Mouse (Mus musculus): Measurements from ENCODE around the gene Rbm15b.

Gene Rbm15b

DNA sequence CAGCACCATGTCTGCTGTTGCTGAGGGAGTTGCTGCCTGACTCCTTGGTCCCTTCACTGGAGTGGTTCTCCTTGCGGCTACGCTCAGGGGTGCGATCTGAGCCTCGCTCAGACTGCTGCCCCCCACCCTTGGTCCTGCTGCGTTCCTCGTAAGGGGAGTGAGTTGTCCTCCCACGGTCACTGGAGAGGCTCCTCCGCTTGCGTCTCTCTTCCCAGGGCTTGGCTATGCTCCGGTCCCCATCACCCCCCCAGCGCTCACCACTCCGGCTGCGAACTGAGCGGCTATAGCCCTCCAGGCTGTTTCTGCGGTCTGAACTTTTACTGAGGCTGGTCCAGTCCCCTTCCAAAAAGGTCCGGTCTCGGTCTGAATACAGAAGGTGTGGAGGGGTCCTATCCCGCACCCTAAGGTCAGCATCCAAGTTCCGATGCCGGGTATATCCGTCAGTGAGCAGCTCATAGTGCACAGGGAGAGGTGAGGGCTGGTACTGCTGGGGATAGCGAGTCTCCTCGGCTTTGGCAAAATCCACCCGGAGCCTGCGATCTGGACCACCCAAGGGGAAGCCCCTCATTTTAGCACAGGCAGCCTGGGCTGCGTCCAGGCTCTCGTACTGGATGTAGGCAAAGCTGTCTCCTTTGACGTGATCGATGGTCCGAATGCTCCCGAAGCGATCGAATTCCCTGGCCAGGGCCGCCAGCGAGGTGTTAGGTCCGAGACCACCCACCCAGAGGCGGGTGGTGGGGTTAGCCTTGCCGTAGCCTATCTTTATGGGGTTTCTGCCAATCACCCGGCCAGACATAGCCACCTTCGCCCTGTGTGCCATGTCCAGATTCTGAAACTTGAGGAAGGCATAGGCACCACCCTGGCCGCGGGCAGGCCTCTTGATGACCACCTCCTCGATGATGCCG lies 2.0 kb downstream of the Rbm15b start:
- DNase-seq (ENCODE audit: low read depth): no peak

DNA sequence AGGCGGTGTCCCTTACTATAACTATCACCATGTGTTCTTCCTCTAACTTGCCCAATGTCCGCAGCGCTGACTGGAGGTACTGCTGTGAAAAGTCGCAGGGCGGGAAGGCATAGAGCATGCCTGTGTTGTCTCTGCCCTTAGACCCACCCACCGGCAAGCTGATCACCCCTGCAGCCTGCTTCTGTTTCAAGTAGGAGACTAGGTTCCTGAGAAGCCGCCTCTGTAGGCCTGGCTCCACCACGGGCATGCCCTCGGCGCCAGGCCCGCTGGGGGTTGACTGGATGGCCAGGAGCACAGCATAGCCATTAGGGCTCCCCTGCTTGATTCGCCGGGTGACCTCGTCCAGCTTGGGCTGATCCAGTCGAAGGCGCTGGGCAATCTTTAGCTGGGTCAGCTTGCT lies 2.9 kb downstream of the Rbm15b start:
- DNase-seq (ENCODE audit: low read depth): no peak

DNA sequence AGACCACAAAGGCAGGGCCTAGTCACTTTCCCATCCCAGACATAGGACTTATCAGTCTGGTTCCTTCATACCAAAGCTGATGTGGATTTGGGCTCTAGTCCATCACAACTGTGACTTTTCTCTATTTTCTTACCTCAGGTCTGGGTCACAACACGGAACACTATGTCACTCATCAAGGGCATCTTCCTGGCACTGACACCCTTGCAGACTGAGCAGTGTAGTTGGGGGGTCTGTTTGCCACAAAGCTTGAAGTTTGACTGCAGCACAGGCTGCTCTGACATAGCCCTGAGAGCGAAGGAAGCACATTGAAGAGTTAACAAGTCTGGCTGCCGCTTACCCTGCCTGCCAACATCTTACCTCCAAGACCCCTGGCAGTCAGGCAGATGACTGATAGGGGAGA lies 4.1 kb downstream of the Rbm15b start:
- no peak for DNase-seq (ENCODE audit: low read depth)

DNA sequence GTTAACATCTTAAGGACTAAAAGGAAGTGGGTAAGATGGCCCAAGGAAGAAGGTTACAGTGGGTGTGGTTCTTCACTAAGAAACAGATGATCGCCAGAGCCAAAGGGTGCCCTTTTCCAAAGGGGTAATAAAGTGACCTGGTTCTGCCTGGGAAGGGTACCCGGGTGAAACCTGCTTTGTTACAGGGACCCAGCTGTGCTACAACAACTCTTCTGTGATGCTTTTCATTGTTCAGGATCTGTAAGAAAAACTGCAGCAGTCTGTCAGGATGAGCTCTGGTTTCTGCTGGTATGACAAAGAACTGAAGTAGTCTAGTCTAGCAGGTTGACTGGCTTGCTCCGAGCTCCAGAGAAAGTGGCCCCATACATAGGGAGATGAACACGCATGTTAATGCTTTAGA lies 5.1 kb downstream of the Rbm15b start:
- no peak for DNase-seq (ENCODE audit: low read depth)

DNA sequence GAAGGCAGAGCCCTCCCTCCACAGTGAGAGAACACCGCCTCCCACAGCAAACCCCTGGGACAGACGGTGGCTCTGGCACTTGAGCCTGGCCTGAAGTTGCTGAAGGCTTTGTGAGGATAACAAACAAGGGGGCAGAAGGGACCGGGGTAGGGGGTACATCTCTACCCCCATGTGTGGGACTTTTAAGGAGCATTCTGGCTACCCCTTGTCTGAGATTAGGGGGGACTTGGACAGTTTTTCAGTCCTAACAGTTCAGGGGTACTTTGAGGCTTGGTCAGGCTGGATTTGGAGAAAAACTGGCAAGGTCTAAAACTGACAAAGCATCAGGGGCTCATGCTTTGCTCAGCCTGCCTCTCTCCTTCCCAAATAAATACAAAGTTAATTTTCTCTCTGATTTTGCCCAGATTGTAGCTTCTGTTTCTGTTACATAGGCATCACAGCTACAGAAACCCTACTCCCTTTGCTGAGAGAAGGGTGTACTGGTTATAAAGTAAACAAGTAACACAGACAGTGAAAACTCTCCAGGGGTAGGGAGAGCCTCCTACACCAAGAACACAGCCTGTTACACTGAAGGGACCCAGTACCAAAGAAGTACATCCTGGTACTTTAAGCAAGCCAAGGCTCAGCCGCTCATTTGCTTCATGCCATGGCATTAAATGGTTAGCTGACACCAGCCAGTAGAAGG lies 6.0 kb downstream of the Rbm15b start:
- no peak for DNase-seq (ENCODE audit: low read depth)

DNA sequence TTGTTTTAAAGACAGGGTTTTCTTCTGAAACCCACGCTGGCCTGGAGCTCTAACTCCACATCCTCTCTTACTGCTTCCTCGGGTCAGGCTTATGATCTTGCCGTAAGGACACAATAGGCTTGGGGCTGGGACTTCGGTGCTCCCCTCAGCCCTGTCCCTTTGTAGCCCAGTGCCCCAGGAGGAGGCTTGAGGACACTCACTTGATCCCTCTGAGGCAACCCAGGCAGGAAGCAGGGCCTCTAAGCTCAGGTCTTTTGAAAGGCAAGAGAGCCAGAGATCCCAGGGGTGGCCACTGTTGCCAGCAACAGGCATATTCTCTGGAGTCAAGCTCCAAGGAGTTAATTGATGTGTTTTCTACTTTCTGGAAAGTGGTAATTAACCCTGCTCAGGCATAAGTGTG lies 7.8 kb downstream of the Rbm15b start:
- no peak for DNase-seq (ENCODE audit: low read depth)

DNA sequence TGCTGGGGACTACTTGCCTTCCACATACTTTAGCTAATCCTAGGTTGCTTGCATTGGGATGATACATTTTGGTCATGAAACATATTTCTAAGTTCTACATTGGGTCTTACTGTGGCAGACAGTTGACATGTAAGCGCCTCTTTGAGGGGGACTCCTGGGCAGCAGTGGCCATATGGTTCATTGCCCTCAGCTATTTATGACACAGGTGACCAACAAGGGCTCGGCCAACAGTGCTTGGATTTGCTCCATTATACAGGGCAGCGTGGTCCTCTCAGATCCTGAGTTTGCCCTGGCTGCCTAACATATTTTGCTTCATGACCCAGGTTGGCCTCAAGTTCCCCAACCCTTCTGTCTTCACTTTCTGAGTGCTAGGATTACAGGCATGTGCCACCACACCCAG lies 10.6 kb downstream of the Rbm15b start:
- DNase-seq (ENCODE audit: low read depth): no peak

DNA sequence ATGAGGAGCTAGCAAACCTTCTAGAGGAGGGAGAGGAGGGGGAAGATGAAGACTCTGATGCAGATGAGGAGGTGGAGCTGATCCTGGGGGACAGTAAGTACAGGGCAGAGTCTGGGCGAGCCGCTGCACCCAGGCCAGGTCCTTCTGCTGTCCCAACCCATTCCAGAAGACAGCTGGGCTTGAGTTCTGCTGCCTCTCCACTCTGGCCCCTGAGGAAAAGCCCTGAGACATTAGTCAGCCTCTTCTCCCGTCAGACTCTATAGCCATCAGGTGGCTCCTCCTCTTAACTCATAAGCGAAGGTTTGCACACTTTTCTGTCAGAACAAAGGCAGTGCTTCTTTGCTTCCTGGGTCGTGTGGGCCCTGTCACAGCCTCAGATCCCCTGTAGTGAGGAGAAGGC lies 13.0 kb downstream of the Rbm15b start:
- DNase-seq (ENCODE audit: low read depth): no peak

DNA sequence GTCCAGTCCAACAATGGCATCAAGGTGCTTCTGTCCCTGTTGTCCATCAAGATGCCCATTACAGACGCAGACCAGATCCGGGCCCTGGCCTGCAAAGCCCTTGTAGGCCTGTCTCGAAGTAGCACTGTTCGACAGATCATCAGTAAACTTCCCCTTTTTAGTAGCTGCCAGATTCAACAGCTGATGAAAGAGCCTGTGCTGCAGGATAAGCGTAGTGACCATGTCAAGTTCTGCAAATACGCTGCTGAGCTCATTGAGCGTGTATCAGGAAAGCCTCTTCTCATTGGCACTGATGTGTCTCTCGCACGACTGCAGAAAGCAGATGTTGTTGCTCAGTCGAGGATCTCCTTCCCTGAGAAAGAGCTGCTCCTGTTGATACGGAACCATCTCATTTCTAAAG lies 29.2 kb downstream of the Rbm15b start:
- DNase-seq (ENCODE audit: low read depth): no peak

DNA sequence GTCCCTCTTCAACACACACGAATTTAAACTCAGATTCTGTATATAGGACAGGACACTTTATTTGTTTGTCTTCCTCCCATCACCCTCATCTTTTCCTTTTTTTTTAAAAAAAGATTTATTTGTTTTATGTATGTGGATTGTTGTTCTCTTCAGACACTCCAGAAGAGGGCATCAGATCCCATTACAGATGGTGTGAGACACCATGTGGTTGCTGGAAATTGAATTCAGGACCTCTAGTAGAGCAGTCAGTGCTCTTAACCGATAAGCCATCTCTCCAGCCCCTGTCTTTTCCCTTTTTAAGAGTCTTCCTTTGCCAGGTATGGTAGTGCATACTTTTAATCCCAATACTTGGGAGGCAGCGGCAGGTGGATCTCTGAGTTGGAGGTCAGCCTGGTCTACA lies 30.6 kb downstream of the Rbm15b start:
- DNase-seq (ENCODE audit: low read depth): no peak

DNA sequence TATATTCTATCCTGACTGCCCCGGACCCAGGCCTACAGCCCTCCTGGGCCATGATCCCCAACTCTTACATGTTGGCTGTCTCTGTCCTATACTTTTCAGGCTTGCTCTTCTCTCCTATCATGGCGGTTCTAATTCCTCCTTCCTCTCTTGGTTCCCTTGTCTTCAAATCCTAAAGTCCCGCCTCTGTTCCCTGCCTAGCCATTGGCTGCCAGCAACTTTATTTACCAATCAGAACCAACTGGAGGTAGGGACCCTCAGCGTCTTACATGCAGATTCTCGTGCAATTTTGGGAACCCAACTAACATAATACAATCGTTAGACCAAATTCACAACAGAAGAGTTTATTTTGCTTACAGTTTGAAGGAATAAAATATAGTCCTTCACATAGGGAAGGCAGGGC lies 44.4 kb downstream of the Rbm15b start:
- no peak for DNase-seq (ENCODE audit: low read depth)

DNA sequence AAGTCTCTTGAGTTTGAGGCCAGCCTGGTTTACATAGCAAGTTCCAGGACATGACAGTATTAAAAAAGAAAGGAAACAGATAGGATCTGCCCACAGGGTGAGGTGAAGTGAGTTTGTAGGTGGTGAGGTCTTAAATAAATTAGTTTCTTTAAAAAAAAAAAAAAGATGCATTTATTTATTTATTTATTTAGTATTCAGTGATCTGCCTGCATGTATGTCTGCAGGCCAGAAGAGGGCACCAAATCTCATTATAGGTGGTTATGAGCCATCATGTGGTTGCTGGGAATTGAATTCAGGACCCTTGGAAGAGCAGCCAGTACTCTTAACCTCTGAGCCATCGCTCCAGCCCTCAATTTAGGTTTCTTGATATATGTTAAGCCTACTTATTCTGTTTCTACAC lies 46.7 kb downstream of the Rbm15b start:
- no peak for DNase-seq (ENCODE audit: low read depth)

Data from c-Kit-positive CD71-negative TER-119-negative erythroid progenitor cells, embryonic 14.5 days (primary cell).